ENCODE assay signal across 8 mouse cellular contexts in genomic region chr7:27257046-27257851, GRCm38 (mm10). TPM values are rescaled to one million over a fixed set of nuclear protein-coding genes. Genes with fewer than 3 reads are reported as not detected.
A peak's percentile ranks its signal among the peaks of the same experiment; 100 is the strongest.
DNase-seq lines count a peak whose midpoint lies in the region; ATAC-seq and TF ChIP-seq lines count a peak whose summit lies in the region.

No protein-coding gene starts in this region.

- TF ChIP-seq CTCF in heart, adult 2 months (IDR thresholded peaks at IDR 0.05), result no peak
- no peak for TF ChIP-seq CTCF in testis, adult 2 months (IDR thresholded peaks at IDR 0.05; ENCODE audit: control insufficient read depth, insufficient read depth, insufficient replicate concordance, low read depth, low read length)

- intact Hi-C loops in heart, adult 2 months (cut with DNase I), result no loop called here

- peaks cover 33% of the 10 kb centered on the region for H3K27me3 ChIP-seq in megakaryocyte, embryonic 14.5 days (replicated peaks)
- peaks cover 9% of the 10 kb centered on the region for H3K27me3 ChIP-seq in embryonic facial prominence, embryonic 10.5 days (replicated peaks; ENCODE audit: low read depth, poor library complexity, severe bottlenecking)
- H3K27me3 ChIP-seq in heart, adult 2 months (ENCODE audit: control insufficient read depth, insufficient read depth, low read length), result no peaks in the 10 kb centered on the region
- no peaks in the 10 kb centered on the region for H3K27me3 ChIP-seq in limb, embryonic 13.5 days
- H3K27me3 ChIP-seq in midbrain, embryonic 15.5 days (replicated peaks), result no peaks in the 10 kb centered on the region
- no peaks in the 10 kb centered on the region for H3K27me3 ChIP-seq in testis, adult 2 months (ENCODE audit: control insufficient read depth, insufficient read depth, low read length)

- H3K9ac ChIP-seq in heart, adult 2 months (ENCODE audit: low read depth, low read length), result no peak overlapping the region
- H3K9ac ChIP-seq in limb, embryonic 13.5 days, result peak overlapping the region; percentile 32; the same call in 1 of the 2 replicates
- no peak overlapping the region for H3K9ac ChIP-seq in midbrain, embryonic 15.5 days

- peaks cover 62% of the 10 kb centered on the region for H3K4me1 ChIP-seq in megakaryocyte, embryonic 14.5 days
- peaks cover 52% of the 10 kb centered on the region for H3K4me1 ChIP-seq in embryonic facial prominence, embryonic 10.5 days
- peaks cover 4% of the 10 kb centered on the region for H3K4me1 ChIP-seq in heart, adult 2 months (ENCODE audit: control insufficient read depth, insufficient read depth, low read length)
- peaks cover 40% of the 10 kb centered on the region for H3K4me1 ChIP-seq in limb, embryonic 13.5 days
- peaks cover 31% of the 10 kb centered on the region for H3K4me1 ChIP-seq in midbrain, embryonic 15.5 days
- H3K4me1 ChIP-seq in testis, adult 2 months (ENCODE audit: control insufficient read depth, insufficient read depth, low read length), result peaks cover 22% of the 10 kb centered on the region

- peak overlapping the region; percentile 92 for H3K4me3 ChIP-seq in megakaryocyte, embryonic 14.5 days (replicated peaks)
- H3K4me3 ChIP-seq in embryonic facial prominence, embryonic 10.5 days, result peak overlapping the region; percentile 92
- no peak overlapping the region for H3K4me3 ChIP-seq in heart, adult 2 months
- peak overlapping the region; percentile 80 for H3K4me3 ChIP-seq in limb, embryonic 13.5 days
- peak overlapping the region; percentile 12; the same call in 1 of the 2 replicates for H3K4me3 ChIP-seq in midbrain, embryonic 15.5 days
- peak overlapping the region; percentile 28 for H3K4me3 ChIP-seq in testis, adult 2 months (ENCODE audit: control insufficient read depth, low read depth, low read length)

- TF ChIP-seq EP300 in heart, adult 2 months (IDR thresholded peaks at IDR 0.05; ENCODE audit: insufficient read depth, low read depth, low read length), result no peak

- H3K36me3 ChIP-seq in megakaryocyte, embryonic 14.5 days (replicated peaks; ENCODE audit: low read length), result peaks cover 52% of the 10 kb centered on the region
- peaks cover 19% of the 10 kb centered on the region for H3K36me3 ChIP-seq in embryonic facial prominence, embryonic 10.5 days (replicated peaks)
- no peaks in the 10 kb centered on the region for H3K36me3 ChIP-seq in heart, adult 2 months (ENCODE audit: control insufficient read depth, insufficient read depth, low read length)
- peaks cover 25% of the 10 kb centered on the region for H3K36me3 ChIP-seq in limb, embryonic 13.5 days
- H3K36me3 ChIP-seq in midbrain, embryonic 15.5 days (replicated peaks), result no peaks in the 10 kb centered on the region
- H3K36me3 ChIP-seq in testis, adult 2 months (ENCODE audit: control insufficient read depth, insufficient read depth, low read length), result no peaks in the 10 kb centered on the region

- 0 out of 2 replicates have a peak, but pooled peaks cover 5% of the 10 kb centered on the region for H3K9me3 ChIP-seq in megakaryocyte, embryonic 14.5 days
- H3K9me3 ChIP-seq in embryonic facial prominence, embryonic 10.5 days, result no peaks in the 10 kb centered on the region
- no peaks in the 10 kb centered on the region for H3K9me3 ChIP-seq in limb, embryonic 13.5 days
- no peaks in the 10 kb centered on the region for H3K9me3 ChIP-seq in midbrain, embryonic 15.5 days

- H3K27ac ChIP-seq in embryonic facial prominence, embryonic 10.5 days (replicated peaks), result peak overlapping the region; percentile 91
- H3K27ac ChIP-seq in heart, adult 2 months, result peak overlapping the region; percentile 3; the same call in 1 of the 2 replicates
- peak overlapping the region; percentile 80 for H3K27ac ChIP-seq in limb, embryonic 13.5 days
- H3K27ac ChIP-seq in midbrain, embryonic 15.5 days, result peak overlapping the region; percentile 66
- H3K27ac ChIP-seq in testis, adult 2 months (ENCODE audit: control insufficient read depth, insufficient read depth, low read depth, low read length), result peak overlapping the region; percentile 88

- no peak for ATAC-seq in megakaryocyte, adult 5-6 weeks (ENCODE audit: poor library complexity, severe bottlenecking)
- peak; percentile 5; the same call in 1 of the 2 replicates for ATAC-seq in limb, embryonic 13.5 days (ENCODE audit: low FRiP score, low read depth)
- ATAC-seq in midbrain, embryonic 15.5 days (replicated peaks), result no peak

- 17% methylated on average over 27 of the region's 27 CpGs for WGBS in embryonic facial prominence, embryonic 10.5 days
- WGBS in heart, adult 2 months, result 39% methylated on average over 27 of the region's 27 CpGs
- 13% methylated on average over 27 of the region's 27 CpGs for WGBS in limb, embryonic 13.5 days
- 9% methylated on average over 27 of the region's 27 CpGs for WGBS in midbrain, embryonic 15.5 days

- peak overlapping the region; percentile 89 for H3K4me2 ChIP-seq in limb, embryonic 13.5 days (replicated peaks)
- H3K4me2 ChIP-seq in midbrain, embryonic 15.5 days, result peak overlapping the region; percentile 86

- DNase-seq in embryonic facial prominence, embryonic 10.5 days (ENCODE audit: low spot score), result peak; percentile 35
- DNase-seq in heart, adult 2 months, result peak; percentile 56 to 57
- DNase-seq in kidney, adult 8-10 months, result peak; percentile 54 to 59

- no peaks in the 10 kb centered on the region for H3K79me2 ChIP-seq in heart, adult 2 months (replicated peaks; ENCODE audit: control insufficient read depth, insufficient read depth, low read length)

- TF ChIP-seq POLR2A in heart, adult 2 months (IDR thresholded peaks at IDR 0.05; ENCODE audit: insufficient read depth, low read depth, low read length), result no peak
- TF ChIP-seq POLR2A in testis, adult 2 months (IDR thresholded peaks at IDR 0.05; ENCODE audit: control insufficient read depth, low read depth, low read length), result no peak

RNA-seq across cellular contexts. Expression of gene Numbl, which starts 1.0 kb away (rescaled TPM):
- 2.0 and 2.4 TPM in 2 replicates for polyA plus RNA-seq in megakaryocyte, embryonic 14.5 days (2012; ENCODE audit: insufficient read depth, low replicate concordance)
- total RNA-seq in megakaryocyte, adult 5-6 weeks (2015), result 2.8 and 4.3 TPM in 2 replicates
- 2.5 and 2.6 TPM in 2 replicates for total RNA-seq in megakaryocyte, adult 5-6 weeks (2017)
- 14.8 and 15.0 TPM in 2 replicates for polyA plus RNA-seq in embryonic facial prominence, embryonic 10.5 days (2016; fragmentation: Nextera tagmentation; extraction: Ambion mirVana)
- 1 to 10 TPM; 3.7 to 6.1 TPM for total RNA-seq in heart, adult 2 months (2021)
- polyA plus RNA-seq in heart, adult 2 months (2012; rRNA removed), result 7.8 and 9.7 TPM in 2 replicates
- 32.3 and 34.1 TPM in 2 replicates for polyA plus RNA-seq in limb, embryonic 13.5 days (2015; fragmentation: Nextera tagmentation; extraction: Ambion mirVana)
- polyA plus RNA-seq in midbrain, embryonic 15.5 days (2015; fragmentation: Nextera tagmentation; extraction: Ambion mirVana), result 58.7 and 66.3 TPM in 2 replicates
- 5.9 and 7.8 TPM in 2 replicates for polyA plus RNA-seq in testis, adult 2 months (2012; rRNA removed)

RNA-seq across cellular contexts. Expression of gene Coq8b, which starts 24.4 kb away (rescaled TPM):
- polyA plus RNA-seq in megakaryocyte, embryonic 14.5 days (2012; ENCODE audit: insufficient read depth, low replicate concordance), result 45.5 and 46.3 TPM in 2 replicates
- total RNA-seq in megakaryocyte, adult 5-6 weeks (2015), result 12.0 and 16.8 TPM in 2 replicates
- 7.5 and 15.2 TPM in 2 replicates for total RNA-seq in megakaryocyte, adult 5-6 weeks (2017)
- 18.4 and 18.7 TPM in 2 replicates for polyA plus RNA-seq in embryonic facial prominence, embryonic 10.5 days (2016; fragmentation: Nextera tagmentation; extraction: Ambion mirVana)
- total RNA-seq in heart, adult 2 months (2021), result 1 to 10 TPM; 7.5 to 8.3 TPM
- 11.6 and 19.4 TPM in 2 replicates for polyA plus RNA-seq in heart, adult 2 months (2012; rRNA removed)
- polyA plus RNA-seq in limb, embryonic 13.5 days (2015; fragmentation: Nextera tagmentation; extraction: Ambion mirVana), result 17.7 and 18.5 TPM in 2 replicates
- polyA plus RNA-seq in midbrain, embryonic 15.5 days (2015; fragmentation: Nextera tagmentation; extraction: Ambion mirVana), result 26.9 and 27.9 TPM in 2 replicates
- polyA plus RNA-seq in testis, adult 2 months (2012; rRNA removed), result 32.7 and 33.7 TPM in 2 replicates

RNA-seq across cellular contexts. Expression of gene Itpkc, which starts 28.8 kb away (rescaled TPM):
- 1.0 and 3.0 TPM in 2 replicates for polyA plus RNA-seq in megakaryocyte, embryonic 14.5 days (2012; ENCODE audit: insufficient read depth, low replicate concordance)
- 1.6 and 2.7 TPM in 2 replicates for total RNA-seq in megakaryocyte, adult 5-6 weeks (2015)
- 1.6 and 4.7 TPM in 2 replicates for total RNA-seq in megakaryocyte, adult 5-6 weeks (2017)
- polyA plus RNA-seq in embryonic facial prominence, embryonic 10.5 days (2016; fragmentation: Nextera tagmentation; extraction: Ambion mirVana), result 5.1 and 5.6 TPM in 2 replicates
- 1 to 10 TPM; 4.2 to 4.8 TPM for total RNA-seq in heart, adult 2 months (2021)
- polyA plus RNA-seq in heart, adult 2 months (2012; rRNA removed), result 4.2 and 4.4 TPM in 2 replicates
- 6.6 and 7.2 TPM in 2 replicates for polyA plus RNA-seq in limb, embryonic 13.5 days (2015; fragmentation: Nextera tagmentation; extraction: Ambion mirVana)
- polyA plus RNA-seq in midbrain, embryonic 15.5 days (2015; fragmentation: Nextera tagmentation; extraction: Ambion mirVana), result 8.5 and 8.7 TPM in 2 replicates
- polyA plus RNA-seq in testis, adult 2 months (2012; rRNA removed), result 4.1 and 5.2 TPM in 2 replicates

Comparison
In these comparisons a context has a peak if more than half of its experiments do, and no peak if none do; other contexts are left out.
1. H3K27ac ChIP-seq: peak in every context shown above with its lines; median percentile 91 in embryonic facial prominence, embryonic 10.5 days; 88 in testis, adult 2 months; 80 in limb, embryonic 13.5 days; 66 in midbrain, embryonic 15.5 days; 3 in heart, adult 2 months.